ENCODE assay signal across 35 mouse cellular contexts in the genomic region with DNA sequence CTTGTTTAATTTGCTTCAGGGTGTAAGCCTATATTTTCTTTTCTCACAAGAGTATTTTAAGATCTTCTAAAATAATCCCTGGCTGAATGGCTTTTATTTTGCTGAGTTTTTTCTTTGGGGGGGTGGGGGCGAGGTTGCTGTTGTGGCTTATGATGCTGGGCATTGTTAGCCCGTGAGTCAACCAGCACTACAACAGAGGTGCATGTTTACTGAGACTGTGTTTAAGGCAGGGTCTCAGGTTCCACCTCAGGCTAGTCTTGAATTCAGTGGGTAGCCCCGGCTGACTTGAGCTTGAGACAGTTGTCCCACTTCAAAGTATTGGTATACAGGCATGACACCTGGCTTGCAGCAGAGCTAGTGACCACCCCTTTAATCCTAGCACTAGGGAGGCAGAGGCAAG.
"Had no signal": no experiment of that assay in that cellular context is flagged by ENCODE, and none has a peak within 500 bp of the region (broad histone marks: within the 10 kb centered on the region; RNA-seq: fewer than 3 reads in every experiment).

No protein-coding gene starts in this region.

- ATAC-seq: hindbrain, embryonic 16.5 days; hindbrain, postnatal 0 days; inflammation-experienced regulatory T-cells, adult 6 months; intestine, embryonic 15.5 days; intestine, embryonic 16.5 days; intestine, postnatal 0 days had no signal

- H3K4me3 ChIP-seq: heart, embryonic 12.5 days; heart, embryonic 13.5 days; heart, embryonic 15.5 days; hindbrain, embryonic 10.5 days; hindbrain, embryonic 12.5 days; hindbrain, embryonic 13.5 days; hindbrain, embryonic 15.5 days; intestine, embryonic 15.5 days; kidney, embryonic 15.5 days; layer of hippocampus, adult 2 months; left cerebral cortex, adult 2 months had no signal

- H3K9ac ChIP-seq: heart, embryonic 12.5 days; heart, embryonic 13.5 days; heart, embryonic 15.5 days; hindbrain, embryonic 12.5 days; hindbrain, embryonic 13.5 days; hindbrain, embryonic 14.5 days; hindbrain, embryonic 15.5 days; intestine, embryonic 15.5 days; kidney, embryonic 15.5 days had no signal

- DNase-seq: heart, postnatal 10 days; heart, postnatal 14 days; heart, postnatal 36 days; heart, postnatal 4 days; kidney, adult 11 months; kidney, adult 18-20 months; kidney, adult 2 months; kidney, adult 8-10 months; kidney, adult 9 months; kidney, postnatal 10 days; kidney, postnatal 14 days; kidney, postnatal 25 days; kidney, postnatal 36 days; kidney, postnatal 4 days; layer of hippocampus, adult 9-11 months; layer of hippocampus, postnatal 36 days had no signal

- H3K4me2 ChIP-seq: heart, embryonic 11.5 days; heart, embryonic 12.5 days; heart, embryonic 13.5 days; heart, embryonic 15.5 days; hindbrain, embryonic 12.5 days; hindbrain, embryonic 13.5 days; hindbrain, embryonic 14.5 days; hindbrain, embryonic 15.5 days; intestine, embryonic 15.5 days; kidney, embryonic 15.5 days had no signal

- H3K27me3 ChIP-seq: heart, embryonic 12.5 days; heart, embryonic 13.5 days; heart, embryonic 15.5 days; hindbrain, embryonic 12.5 days; hindbrain, embryonic 13.5 days; hindbrain, embryonic 15.5 days; intestine, embryonic 15.5 days; kidney, embryonic 15.5 days had no signal

- H3K27ac ChIP-seq: heart, embryonic 13.5 days; heart, embryonic 15.5 days; hindbrain, embryonic 10.5 days; hindbrain, embryonic 12.5 days; hindbrain, embryonic 13.5 days; hindbrain, embryonic 14.5 days; hindbrain, embryonic 15.5 days; hindbrain, postnatal 0 days; intestine, embryonic 15.5 days; kidney, embryonic 15.5 days; kidney, postnatal 0 days had no signal

- H3K9me3 ChIP-seq: heart, embryonic 12.5 days; heart, embryonic 13.5 days; heart, embryonic 15.5 days; hindbrain, embryonic 10.5 days; hindbrain, embryonic 12.5 days; hindbrain, embryonic 13.5 days; hindbrain, embryonic 15.5 days; intestine, embryonic 15.5 days; kidney, embryonic 15.5 days had no signal

- H3K4me1 ChIP-seq: heart, embryonic 12.5 days; heart, embryonic 13.5 days; heart, embryonic 15.5 days; hindbrain, embryonic 10.5 days; hindbrain, embryonic 12.5 days; hindbrain, embryonic 13.5 days; hindbrain, embryonic 15.5 days; intestine, embryonic 15.5 days; kidney, embryonic 15.5 days had no signal
